Mouse (Mus musculus) G1E (cell line): ENCODE results near the gene Plin3. TPM values are rescaled to one million over a fixed set of nuclear protein-coding genes. Genes with fewer than 3 reads are reported as not detected.
"Not testable (repeated sequence)": the region's sequence is repeated elsewhere in the genome, so short reads cannot be mapped to it uniquely, and the experiment has no call there.

Experiments used
- ATAC-seq: 2 replicates; pipeline ENCODE4 v1.8.0; 2016; ENCODE audit warnings: mild to moderate bottlenecking; ENCODE audit not compliant: insufficient number of reproducible peaks, poor library complexity, low FRiP score, severe bottlenecking; ENCODE audit errors: extremely low read depth
- DNase-seq: peaks from one replicate; pipeline ENCODE4 v3.0.0; 2012; ENCODE audit warnings: low spot score
- H3K27me3 ChIP-seq: 2 replicates; pipeline ENCODE4 v1.6.1; 2012; ENCODE audit warnings: mild to moderate bottlenecking, low read length, inconsistent platforms; ENCODE audit not compliant: insufficient read depth
- H3K36me3 ChIP-seq: replicated peaks from 2 replicates; pipeline ENCODE3; 2012; ENCODE audit warnings: mild to moderate bottlenecking, inconsistent platforms
- H3K4me1 ChIP-seq: 2 replicates; pipeline ENCODE4 v1.6.1; 2012; ENCODE audit warnings: low read depth, low read length, inconsistent platforms, mixed read lengths; ENCODE audit not compliant: insufficient read depth
- H3K4me3 ChIP-seq: 2 replicates; pipeline ENCODE4 v1.5.1; 2012; ENCODE audit warnings: low read depth, mild to moderate bottlenecking, inconsistent platforms, low read length, moderate library complexity, mixed read lengths
- H3K9me3 ChIP-seq: replicated peaks from 2 replicates; pipeline ENCODE4 v1.6.1; 2012; ENCODE audit warnings: inconsistent platforms
- CTCF ChIP-seq: IDR thresholded peaks from 2 replicates; pipeline ENCODE4 v1.5.1; 2012; ENCODE audit warnings: low read depth, low read length, inconsistent platforms, mixed read lengths
- GATA1 ChIP-seq: IDR thresholded peaks from 2 replicates; pipeline ENCODE4 v1.6.1; 2012; ENCODE audit warnings: borderline replicate concordance, low read length, inconsistent platforms, mixed read lengths
- GATA2 ChIP-seq: IDR thresholded peaks from 2 replicates; pipeline ENCODE4 v1.6.1; 2012; ENCODE audit warnings: low read depth, low read length, inconsistent platforms, borderline replicate concordance
- POLR2AphosphoS5 ChIP-seq: IDR thresholded peaks from 2 replicates; pipeline ENCODE4 v1.6.1; 2012; ENCODE audit warnings: low read depth, low read length, inconsistent platforms; ENCODE audit not compliant: insufficient replicate concordance
- TAL1 ChIP-seq: conservative IDR thresholded peaks from 2 replicates; pipeline ENCODE4 v1.6.1; 2012; ENCODE audit warnings: low read depth, low read length, inconsistent platforms, mixed read lengths
- polyA plus RNA-seq: library from polyadenylated mRNA; stranded (reverse); fragments of >175 nt; gene quantifications from 2 replicates; pipeline ENCODE4 v1.2.3, GENCODE M21; 2012
- total RNA-seq, 2 experiments: library from RNA; stranded (forward) in 1 of 2; stranded (reverse) in 1 of 2; fragments of 200-1000 nt in 1 of 2; fragments of >200 nt in 1 of 2; fragmentation: Nextera tagmentation in 1 of 2; gene quantifications; 2 replicates each; pipeline ENCODE4 v1.2.3; 2014 to 2017

The Plin3 gene
- total and polyA plus RNA-seq, 3 experiments = 12.2 to 55.9 (median 12.3) TPM

DNA sequence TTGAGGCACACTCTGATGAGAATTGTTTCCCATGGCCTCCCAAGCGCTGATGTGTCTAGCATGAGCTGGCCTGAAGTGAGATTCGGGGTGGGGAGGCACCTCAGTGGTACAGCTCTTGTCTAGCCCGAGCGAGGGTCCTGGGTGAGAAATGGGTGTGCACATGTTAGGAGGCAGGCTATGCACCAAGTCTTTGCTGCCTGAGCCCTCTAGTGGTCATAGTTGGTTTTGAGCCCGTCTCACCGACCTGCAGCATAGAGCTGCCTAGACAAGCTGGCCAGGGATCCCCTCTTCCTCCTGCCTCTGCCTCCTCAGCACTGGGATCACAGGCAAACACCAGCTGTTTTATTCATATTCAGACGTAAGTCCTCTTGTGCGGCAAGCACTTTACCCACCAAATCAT lies 28.7 kb downstream of the Plin3 start:
- TF ChIP-seq GATA1 (no peak), CTCF (peak; percentile 92)
- ATAC-seq = peak; percentile 69
- Histone ChIP-seq H3K36me3 (peaks cover 67% of the 10 kb centered on the region), H3K9me3 (no peaks in the 10 kb centered on the region), H3K4me1 (peaks cover 69% of the 10 kb centered on the region), H3K4me3 (peak overlapping the region; percentile 22; the same call in 1 of the 2 replicates), H3K27me3 (no peaks in the 10 kb centered on the region)
- no peak for DNase-seq

DNA sequence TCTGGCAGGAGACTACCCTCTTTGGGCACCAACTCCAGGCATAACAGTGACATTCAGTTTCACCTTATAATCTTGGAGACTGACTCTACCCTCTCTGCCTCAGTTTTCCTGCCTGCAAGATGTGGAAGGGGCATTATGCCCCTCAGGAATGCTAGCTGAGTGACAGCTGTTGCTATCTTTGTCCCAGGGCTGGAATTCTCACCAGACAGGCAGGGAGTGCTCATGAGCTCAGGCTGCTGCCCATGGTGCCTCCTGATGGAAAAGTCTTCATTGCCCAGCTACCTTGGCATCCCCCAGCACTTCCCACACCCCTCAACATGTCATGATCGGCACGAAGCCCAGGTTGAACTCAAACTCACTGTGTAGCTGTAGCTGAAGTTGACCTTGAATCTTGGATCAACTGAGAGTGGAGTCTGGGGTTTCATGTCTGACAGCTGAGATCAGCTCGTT lies 30.0 kb downstream of the Plin3 start:
- peaks cover 79% of the 10 kb centered on the region for H3K36me3 ChIP-seq
- peaks cover 80% of the 10 kb centered on the region for H3K4me1 ChIP-seq
- no peaks in the 10 kb centered on the region for H3K27me3 ChIP-seq
- no peaks in the 10 kb centered on the region for H3K9me3 ChIP-seq
- DNase-seq (no peak), ATAC-seq (no peak)
- H3K4me3 ChIP-seq = no peak overlapping the region
- no peak for TF ChIP-seq TAL1
- no peak for TF ChIP-seq CTCF
- TF ChIP-seq GATA2 = no peak

DNA sequence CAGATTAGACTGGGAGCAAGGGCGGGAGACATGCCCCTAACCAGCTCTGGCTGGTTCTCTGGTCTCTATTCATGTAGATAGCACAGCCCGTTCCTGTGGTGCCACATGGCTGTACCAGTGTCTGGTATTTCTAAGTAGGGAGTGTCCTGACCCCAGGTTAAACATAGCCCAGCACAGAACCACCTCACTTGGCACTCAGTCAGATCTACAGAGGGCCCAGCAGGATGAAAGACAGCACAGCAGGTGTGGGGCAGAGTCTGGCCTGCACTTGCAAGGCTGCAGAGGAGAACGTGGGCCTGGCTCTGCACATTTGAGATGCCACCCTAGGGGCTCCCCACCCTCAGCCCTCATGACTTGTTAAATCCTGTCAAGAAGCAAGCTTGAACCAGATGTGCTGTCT lies 31.5 kb downstream of the Plin3 start:
- H3K9me3 ChIP-seq = no peaks in the 10 kb centered on the region
- TF ChIP-seq GATA2 = no peak
- no peak for TF ChIP-seq GATA1
- TF ChIP-seq POLR2AphosphoS5 = no peak
- no peak for TF ChIP-seq TAL1
- TF ChIP-seq CTCF = no peak
- no peaks in the 10 kb centered on the region for H3K27me3 ChIP-seq
- peaks cover 78% of the 10 kb centered on the region for H3K4me1 ChIP-seq
- H3K4me3 ChIP-seq = peak overlapping the region; percentile 5; the same call in 1 of the 2 replicates
- DNase-seq (no peak), ATAC-seq (no peak)
- peaks cover 80% of the 10 kb centered on the region for H3K36me3 ChIP-seq

DNA sequence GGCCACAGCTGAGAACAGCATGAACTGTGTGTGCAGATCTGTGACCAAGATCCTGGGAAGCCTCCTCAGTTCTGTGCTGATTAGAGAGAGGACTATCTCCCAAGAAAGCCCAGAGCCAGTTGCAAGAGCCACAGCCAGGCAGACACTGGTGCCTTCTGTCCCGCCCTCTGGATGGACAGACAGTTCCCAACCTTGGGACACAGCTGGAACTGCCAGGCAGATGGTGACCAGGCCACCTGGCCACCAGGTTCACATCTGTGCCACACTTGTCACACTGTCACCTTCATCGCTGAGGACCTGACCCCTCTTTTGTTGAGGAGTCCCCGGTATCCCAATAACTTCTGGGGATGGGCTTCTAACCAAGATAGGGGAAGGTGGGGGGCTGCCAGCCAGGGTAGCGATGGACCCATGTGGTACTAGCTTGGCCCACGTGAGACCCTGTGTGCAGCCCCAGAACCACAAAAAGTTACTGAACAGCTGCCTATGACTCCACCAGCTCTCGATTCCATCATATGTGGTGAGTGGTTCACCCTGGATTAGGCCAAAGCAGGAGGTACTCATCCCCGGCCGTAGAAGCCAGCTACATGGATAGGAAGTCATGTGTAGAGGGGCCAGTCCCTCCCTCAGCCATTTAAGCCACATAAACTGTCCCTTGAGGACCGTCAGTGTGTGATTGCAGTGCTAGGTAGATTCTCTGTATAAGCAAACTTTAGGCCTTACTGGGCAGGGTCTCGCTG lies 33.2 kb downstream of the Plin3 start:
- peaks cover 65% of the 10 kb centered on the region for H3K36me3 ChIP-seq
- H3K4me1 ChIP-seq = peaks cover 75% of the 10 kb centered on the region

DNA sequence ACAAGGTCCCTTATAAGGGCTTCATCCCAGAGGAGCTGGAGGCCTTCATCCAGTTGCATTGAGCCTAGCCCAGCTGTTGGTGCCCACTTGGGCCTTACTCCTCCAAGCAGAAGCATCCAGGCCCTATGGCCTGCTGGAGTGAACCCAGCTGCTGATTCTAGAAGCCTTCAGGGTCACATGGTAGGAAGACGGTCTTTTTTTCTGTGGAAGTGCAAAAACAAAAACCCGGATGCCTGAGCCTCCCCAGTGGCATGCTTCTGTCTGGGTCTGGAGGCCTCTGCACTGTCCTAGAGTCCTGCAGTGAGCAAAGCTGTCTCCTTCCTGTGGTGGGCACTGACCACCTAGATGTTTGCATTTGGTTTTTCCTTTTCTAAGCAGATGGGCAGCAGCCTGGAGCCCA lies 33.9 kb downstream of the Plin3 start:
- H3K9me3 ChIP-seq, H3K27me3 ChIP-seq, ATAC-seq, DNase-seq: not testable (repeated sequence)
- H3K4me3 ChIP-seq = peak overlapping the region; percentile 82; the same call in 1 of the 2 replicates
- H3K36me3 ChIP-seq = peaks cover 60% of the 10 kb centered on the region
- peaks cover 70% of the 10 kb centered on the region for H3K4me1 ChIP-seq

More for the DNA sequence above, 33.2 kb downstream of the Plin3 start:
- H3K4me3 ChIP-seq = peak overlapping the region; percentile 82; the same call in 1 of the 2 replicates
- DNase-seq (no peak), ATAC-seq (no peak)
- no peaks in the 10 kb centered on the region for H3K9me3 ChIP-seq
- H3K27me3 ChIP-seq = peaks cover 3% of the 10 kb centered on the region; the same call in 1 of the 2 replicates
- TF ChIP-seq POLR2AphosphoS5 (no peak), TAL1 (no peak), GATA1 (no peak), GATA2 (no peak), CTCF (no peak)

DNA sequence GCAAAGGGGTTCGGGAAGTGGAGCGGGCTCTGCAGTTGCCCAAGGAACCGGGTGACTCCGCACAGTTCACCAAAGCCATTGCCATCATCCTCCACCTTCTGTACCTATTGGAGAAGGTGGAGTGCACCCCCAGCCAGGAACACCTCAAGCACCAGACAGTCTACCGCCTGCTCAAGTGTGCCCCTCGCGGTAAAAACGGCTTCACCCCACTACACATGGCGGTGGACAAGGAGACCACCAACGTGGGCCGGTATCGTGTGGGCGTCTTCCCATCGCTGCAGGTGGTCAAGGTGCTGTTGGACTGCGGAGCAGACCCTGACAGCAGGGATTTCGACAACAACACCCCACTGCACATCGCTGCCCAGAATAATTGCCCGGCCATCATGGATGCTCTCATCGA lies 34.4 kb downstream of the Plin3 start:
- not testable (repeated sequence) for H3K27me3 ChIP-seq, H3K9me3 ChIP-seq, ATAC-seq, DNase-seq
- Histone ChIP-seq H3K4me3 (peak overlapping the region; percentile 82; the same call in 1 of the 2 replicates), H3K4me1 (peaks cover 69% of the 10 kb centered on the region), H3K36me3 (peaks cover 58% of the 10 kb centered on the region)

DNA sequence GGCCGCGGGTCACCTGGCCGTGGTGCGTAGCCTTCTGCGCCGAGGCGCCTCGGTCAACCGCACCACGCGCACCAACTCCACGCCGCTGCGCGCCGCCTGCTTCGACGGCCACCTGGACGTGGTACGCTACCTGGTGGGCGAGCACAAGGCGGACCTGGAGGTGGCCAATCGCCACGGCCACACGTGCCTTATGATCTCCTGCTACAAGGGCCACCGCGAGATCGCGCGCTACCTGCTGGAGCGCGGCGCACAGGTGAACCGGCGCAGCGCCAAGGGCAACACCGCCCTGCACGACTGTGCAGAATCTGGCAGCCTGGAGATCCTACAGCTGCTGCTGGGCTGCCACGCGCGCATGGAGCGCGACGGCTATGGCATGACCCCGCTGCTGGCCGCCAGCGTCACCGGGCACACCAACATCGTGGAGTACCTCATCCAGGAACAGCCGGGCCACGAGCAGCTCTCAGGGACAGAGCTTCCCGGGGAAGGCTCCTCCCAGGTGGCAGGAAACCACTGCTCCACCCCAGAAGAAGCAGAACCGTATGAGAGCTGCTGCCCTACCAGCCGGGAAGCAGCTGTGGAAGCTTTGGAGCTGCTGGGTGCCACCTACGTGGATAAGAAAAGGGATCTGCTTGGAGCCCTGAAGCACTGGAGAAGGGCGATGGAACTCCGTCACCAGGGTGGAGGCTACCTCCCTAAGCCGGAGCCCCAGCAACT lies 35.3 kb downstream of the Plin3 start:
- Histone ChIP-seq H3K4me1 (peaks cover 60% of the 10 kb centered on the region), H3K4me3 (peak overlapping the region; percentile 82), H3K27me3 (peaks cover 6% of the 10 kb centered on the region), H3K9me3 (no peaks in the 10 kb centered on the region), H3K36me3 (peaks cover 49% of the 10 kb centered on the region)
- DNase-seq (no peak), ATAC-seq (no peak)
- TF ChIP-seq POLR2AphosphoS5 = no peak
- no peak for TF ChIP-seq GATA1
- TF ChIP-seq GATA2 = no peak
- TF ChIP-seq CTCF = no peak
- no peak for TF ChIP-seq TAL1
